Mouse (Mus musculus) adrenal gland, postnatal 14 days (tissue): Measurements from ENCODE around the gene Adam19. TPM values are rescaled to one million over a fixed set of nuclear protein-coding genes. Genes with fewer than 3 reads are reported as not detected.
"Not testable (repeated sequence)": the region's sequence is repeated elsewhere in the genome, so short reads cannot be mapped to it uniquely, and the experiment has no call there.

Experiments
- DNase-seq: peaks from one replicate; pipeline ENCODE4 v3.0.0; 2021; ENCODE audit warnings: mixed read lengths
- long read RNA-seq, 2 experiments: library from polyadenylated mRNA; stranded (forward); transcript quantifications; one replicate each; pipeline ENCODE4 v2.0.0; 2021
- total RNA-seq: library from RNA; stranded (reverse); gene quantifications from 2 replicates; pipeline ENCODE4 v1.2.3, GENCODE M21; 2021

Adam19 gene
- 10.7 and 13.2 TPM in 2 replicates for total RNA-seq
- long read RNA-seq, experiment 1, partial matches to known transcripts = 1 of 7 reads
- long read RNA-seq, experiment 1, other reads (novel, unspliced or antisense) = 6 of 7 reads
- long read RNA-seq, experiment 2, partial matches to known transcripts = 0 of 5 reads
- long read RNA-seq, experiment 2, other reads (novel, unspliced or antisense) = 5 of 5 reads

DNA sequence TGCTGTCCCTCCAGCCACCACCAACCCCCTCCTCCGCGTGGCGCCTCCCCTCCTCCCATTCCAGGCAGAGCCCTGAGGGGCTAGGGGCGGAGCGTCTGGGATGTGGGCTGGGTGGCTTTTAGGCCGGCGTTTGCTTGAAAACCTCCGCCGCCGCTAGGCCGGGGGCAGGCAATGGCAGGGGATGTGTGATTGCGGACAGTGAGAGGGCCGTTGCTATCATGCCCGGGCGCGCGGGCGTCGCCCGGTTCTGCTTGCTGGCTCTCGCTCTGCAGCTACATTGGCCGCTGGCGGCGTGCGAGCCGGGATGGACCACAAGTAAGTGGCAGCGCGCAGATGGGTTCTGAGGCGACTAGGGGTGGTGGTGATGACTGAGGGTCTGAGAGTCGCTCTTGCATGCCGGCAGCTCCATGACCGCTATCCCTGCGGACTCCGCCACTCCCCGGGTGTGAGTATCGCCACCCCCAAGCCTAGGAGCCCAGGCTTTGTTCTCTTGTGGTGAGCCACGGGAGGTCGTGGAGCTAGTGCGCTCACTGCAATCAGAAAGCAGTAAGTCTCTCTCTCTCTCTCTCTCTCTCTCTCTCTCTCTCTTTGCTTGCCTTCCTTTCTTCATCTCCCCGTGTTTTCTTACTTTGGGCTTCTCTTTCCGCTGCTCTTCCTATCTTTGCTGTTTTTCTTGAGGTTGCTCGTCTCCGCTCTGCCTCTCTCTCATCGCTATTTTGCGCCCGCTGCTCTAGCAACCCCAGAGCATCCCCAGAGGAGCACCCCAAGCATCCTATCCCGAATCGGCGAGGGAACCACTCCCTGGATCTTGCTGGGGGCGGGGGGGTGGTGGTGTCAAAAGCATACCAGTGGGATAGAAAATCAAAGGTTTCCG, at the start of gene Adam19:
Gene Adam19, plus strand, starts transcription at position 97 of the 874 bp plus-strand sequence.
- peak; percentile 73 for DNase-seq

DNA sequence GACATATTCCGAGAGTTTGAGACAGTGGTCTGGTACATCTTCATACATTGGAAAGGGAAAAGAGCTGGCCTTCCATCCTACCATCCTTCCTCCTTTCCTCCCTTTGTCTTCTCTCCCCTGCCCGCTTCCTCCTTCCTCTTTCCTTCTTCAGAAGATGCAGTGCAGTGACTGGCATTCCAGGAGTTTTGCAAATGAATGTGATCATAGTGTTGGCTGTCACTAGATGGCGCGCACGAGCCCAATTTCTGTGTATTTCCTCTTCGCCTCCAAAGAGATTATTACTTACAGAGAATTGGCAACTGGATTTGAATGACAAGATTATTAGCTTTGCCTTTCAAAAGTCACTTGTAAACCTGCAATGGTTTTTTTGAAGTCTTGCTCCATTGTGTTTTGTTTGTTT, 39.7 kb upstream of the Adam19 start:
- DNase-seq = peak; percentile 76

DNA sequence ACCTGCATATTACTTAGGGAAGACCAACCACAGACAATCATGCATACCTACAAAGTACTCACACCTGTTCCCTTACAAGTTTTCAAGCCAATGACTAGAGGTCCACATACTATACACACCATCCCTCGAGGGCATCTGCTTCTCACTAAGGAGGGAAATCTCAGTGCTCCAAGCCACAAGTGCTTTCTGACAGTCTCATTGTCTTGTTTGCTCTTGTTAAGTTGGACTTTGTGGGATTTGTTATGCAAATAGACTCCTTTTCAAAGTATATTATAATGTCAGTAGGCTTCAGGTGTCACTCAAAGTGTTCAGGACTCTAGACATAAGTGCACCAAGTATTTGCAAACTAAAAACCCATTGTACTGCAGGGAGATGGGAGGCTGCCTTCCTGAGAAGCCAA, 35.5 kb upstream of the Adam19 start:
- no peak for DNase-seq

DNA sequence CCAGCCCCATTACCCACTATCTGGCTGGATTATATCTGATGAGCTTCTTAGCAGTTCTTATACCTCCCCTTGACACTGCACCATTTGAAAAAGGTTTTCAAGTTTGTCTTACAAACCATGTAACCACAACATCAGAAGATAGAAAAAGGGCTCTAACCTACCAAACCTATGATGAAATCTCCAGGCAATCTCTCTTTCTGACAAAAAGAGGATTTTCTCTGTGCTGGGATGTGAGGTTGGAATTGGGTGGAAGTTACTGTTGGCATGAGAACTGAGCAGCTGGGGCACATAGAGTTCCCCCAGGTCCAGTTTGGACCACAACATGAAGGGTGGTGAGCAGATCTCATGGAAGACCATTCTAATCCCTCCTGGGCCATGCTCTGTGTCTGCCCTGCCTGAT, 33.9 kb upstream of the Adam19 start:
- no peak for DNase-seq

DNA sequence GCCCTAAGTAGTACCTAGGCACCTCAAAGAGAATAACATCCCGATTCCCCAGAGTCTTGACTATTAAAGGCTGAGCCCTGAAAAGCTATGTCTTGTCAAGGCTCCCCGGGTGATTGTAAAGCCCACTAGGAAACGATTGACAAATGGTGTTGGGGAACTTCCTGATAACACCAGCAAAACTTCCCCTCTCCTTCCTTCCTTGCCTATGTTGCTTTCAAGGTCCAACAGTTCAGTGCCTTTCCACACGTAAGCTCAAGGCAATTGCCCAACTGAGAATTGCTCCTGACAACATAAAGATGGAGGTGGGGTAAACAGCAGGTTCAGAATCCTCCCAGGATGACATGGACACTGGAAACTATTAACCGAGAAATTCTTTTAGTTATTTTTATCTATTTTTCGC, 32.8 kb upstream of the Adam19 start:
- DNase-seq = no peak

DNA sequence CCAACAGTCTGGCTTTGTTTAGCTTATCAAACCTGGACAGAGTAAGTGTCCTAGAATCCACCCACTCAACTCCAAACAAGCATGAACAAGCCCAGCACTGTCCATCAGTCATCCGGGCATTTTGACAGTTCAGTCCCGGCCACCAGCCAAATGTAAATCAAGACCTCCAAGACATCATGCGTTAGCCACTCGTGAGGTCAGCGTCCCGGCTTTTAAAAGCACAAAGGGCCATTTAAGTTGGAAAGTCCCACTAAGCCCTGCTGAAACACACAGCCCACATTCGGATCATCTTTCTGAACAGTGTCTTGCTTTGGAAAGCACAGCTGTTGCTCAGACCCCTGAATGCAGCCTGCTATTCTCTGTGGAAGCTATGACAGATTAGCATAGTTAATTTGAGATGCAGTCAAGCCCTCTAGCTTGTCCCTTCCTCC, 29.8 kb upstream of the Adam19 start:
- peak; percentile 37 for DNase-seq

DNA sequence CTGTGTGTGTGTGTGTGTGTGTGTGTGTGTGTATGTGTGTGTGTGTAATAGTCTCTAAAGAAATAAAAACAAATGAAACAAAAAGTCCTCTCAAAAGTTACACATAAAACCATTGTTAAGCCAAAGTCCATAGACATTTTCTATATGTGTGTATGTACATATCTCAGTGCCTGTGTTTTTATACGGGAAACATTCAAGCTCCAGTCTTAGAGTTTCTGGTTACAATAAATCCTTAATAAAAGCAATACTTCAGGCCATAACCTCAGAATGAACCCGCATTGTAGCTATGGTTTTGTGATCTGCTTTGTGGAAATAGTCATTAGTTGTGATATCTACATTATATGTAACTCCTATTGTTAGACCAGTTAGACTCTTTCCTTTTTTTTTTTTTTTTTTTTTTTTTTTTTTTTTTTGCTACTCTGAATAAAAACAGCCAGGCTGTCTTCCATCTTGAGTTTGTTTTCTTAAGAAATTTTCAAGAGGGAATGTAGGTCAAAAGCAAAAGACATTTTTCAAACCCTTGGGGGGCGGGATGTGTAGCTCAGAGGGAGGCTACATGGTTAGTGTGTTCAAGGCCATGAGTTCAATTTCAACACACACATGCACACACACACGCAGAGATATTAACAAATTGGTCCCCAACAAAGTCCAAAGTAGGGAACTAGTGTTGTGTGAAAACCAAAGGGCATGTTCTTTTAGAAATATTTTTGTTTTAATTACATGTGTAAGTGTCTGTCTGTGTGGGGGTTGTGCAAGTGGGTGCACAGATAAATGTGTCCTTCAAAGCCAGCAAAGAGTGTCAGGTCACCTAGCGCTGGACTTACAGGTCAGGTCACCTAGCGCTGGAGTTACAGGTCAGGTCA, 27.6 kb upstream of the Adam19 start:
- DNase-seq = no peak

DNA sequence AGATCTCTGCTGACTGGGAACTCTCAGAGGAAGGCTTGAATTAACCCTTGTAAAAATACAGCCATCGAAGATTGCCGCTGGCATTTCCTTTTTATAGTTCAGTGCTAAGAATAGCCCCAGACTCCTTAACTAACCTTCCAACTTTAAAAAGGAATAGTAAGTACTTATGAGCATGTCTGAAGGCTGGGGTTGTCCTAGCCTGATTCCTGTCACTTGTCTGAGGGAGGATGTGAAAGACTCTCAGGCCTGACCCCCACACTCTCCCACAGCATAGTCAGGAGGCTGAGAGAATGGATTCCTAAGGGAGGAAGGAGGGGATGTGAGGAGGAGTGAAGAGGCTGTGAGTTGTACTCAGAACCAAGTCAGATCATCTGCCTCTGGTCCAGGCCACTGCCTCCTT, 26.3 kb upstream of the Adam19 start:
- no peak for DNase-seq

DNA sequence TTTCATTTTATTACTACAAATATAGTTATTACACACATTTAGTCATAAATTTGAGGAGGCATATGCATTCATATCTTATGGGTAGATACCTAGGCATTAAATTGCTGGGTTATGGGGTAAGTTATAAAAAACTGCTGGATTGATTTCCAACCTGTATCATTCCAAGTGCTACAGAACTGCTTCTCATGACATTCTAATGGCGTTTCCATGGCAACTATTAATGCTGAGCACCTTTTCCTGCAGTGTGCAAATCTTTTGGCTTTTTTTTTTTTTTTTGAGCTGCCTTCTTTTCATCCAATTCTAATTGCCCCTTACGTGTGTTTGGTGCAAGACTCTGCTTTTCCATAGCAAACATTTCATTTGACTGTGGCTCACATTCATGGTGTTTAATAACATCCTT, 25.8 kb upstream of the Adam19 start:
- no peak for DNase-seq

DNA sequence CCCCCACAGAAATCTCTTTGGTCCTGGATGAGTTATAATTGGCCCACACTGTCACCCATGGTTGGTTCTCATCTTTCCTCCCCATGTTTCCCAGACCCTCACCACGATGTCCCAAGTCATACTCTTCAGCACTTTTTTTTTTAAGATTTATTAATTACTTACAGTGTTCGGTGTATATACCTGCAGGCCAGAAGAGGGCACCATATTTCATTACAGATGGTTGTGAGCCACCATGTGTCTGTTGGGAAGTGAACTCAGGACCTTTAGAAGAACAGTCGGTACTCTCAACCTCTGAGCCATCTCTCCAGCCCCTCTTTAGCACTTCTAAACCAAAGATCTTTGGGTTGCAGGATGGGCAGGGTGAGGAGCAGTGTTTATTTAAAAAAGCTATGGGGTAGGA, 24.3 kb upstream of the Adam19 start:
- no peak for DNase-seq

DNA sequence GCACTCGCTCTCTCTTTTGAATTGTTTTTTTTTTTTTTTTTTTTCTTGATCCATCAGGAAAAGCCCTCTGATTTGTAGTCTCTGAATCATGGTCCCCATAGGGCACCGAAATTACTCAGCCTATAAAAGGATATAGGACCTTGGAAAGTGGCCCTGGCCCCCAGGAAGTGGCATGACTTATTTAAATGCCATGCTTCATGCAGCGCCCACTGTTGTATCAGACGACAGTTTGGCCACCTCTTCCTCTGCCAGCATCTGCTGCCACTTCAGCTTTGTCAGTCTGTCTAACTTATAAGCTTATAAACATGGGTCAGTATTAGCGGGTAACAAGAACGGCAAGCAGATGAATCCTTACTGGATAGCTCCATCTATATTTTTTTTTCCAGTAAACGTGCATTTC, 22.8 kb upstream of the Adam19 start:
- DNase-seq = peak; percentile 63

DNA sequence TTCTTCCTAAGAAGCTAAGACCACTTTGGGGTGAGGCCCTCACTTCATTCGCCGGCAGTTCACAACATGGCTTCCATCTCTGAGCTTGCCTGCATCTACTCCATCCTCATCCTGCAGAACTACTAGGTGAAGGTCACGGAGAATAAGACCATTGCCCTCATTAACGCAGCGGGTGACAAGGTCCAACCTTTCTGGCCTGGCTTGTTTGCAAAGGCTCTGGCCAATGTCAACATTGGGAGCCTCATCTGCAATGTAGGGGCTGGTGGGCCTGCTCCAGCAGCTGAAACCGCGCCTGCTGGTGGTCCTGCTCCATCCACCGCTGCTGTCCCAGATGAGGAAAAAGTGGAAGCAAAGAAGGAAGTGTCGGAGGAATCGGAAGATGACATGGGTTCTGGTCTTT, 19.4 kb upstream of the Adam19 start:
- no peak for DNase-seq

DNA sequence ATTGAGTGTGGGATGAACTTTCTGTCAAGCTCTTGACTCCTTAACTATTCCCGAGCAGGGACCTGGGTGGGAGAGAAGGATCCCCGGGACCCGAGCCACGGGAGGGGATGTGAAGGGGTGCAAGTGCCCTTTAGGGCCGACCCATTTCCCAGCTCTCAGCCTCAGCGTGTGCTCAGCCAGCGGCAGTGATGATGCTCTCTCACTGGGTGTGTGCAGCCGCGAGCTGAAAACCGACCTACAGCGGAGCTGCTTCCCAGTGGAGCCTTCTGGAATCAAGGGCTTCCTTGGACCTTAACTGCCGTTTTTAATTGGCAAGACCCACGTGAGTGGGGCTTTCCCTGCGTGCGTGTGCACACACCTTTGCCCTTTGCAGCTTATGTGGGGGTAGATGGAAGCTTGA, 16.9 kb upstream of the Adam19 start:
- DNase-seq = no peak

DNA sequence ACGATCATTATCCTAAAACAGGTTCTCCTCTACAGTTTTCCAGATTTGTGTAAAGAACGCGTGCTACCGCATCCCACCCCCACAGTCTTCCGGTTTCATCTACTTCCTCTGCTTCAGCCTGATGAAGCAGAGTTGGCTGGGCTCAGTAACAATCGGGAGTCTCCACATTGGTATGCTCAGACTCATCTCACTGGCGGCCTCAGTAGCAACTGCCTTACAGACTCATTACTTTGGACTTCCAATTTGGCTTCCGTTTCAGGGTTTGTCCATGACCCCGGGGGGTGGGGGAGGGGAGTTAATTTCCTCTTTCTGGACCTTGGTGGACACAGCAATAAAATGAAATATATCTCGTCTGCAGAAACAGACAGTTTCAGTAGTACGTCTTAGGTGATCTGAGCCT, 16.5 kb upstream of the Adam19 start:
- DNase-seq = peak; percentile 82

DNA sequence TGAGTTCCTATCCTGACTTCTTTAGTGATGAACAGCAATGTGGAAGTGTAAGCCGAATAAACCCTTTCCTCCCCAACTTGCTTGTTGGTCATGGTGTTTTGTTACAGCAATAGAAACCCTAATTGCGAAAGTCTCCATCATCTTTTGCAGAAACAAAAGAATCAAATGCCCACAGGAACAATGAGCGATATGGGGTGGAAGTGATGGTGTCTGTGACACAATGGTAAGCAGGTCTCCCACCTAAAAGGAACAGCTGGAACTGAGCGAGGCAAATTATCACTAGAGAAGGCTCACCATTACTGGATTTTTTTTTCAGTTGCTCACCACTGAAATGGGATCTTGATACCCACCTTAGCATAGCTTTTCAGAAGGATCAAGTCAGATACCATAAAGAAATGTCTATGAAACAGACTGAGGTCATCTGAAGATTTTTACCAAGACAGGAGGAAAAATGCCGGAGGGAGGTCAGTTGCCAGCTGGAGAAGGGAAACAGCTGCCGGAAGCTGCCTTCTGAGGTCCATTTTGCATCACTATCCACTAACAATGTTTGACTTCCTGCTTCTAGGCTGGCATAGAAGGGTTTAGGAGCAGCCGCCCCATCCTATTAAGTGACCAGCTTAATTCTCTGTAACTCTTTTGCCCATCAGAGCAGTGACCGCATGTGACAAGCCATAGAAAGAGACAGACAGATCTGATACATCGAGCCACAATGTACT, 14.8 kb upstream of the Adam19 start:
- no peak for DNase-seq

DNA sequence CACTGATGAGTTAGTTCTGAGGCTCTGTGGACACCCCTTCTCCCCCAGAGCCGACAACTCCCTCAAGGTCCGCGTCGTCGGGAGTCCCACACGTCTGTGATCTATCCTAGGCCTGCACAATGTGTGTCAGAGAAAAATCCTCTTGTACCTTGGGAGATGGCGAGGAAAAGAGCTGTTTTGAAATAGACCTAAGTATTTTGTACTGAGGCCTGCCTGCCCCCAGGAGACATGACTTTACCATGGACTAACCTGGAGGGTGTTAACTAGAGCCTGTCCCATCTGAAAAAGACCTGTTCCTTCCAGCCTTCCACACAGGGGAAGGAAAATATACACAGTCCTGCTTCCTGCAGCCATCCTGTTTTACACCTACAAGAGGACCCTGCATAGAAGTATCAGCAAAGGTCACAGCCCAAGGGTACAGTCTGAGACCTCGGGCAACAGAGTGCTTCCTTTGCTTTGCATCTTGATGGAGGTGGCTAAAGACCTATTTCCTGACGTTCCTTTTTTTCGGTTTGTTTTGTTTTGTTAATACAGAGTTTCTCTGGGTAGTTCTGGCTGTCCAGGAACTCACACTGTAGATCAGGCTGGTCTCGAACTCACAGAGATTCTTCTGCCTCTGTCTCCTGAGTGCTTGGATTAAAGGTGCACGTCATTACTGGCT, 14.1 kb upstream of the Adam19 start:
- DNase-seq = no peak

DNA sequence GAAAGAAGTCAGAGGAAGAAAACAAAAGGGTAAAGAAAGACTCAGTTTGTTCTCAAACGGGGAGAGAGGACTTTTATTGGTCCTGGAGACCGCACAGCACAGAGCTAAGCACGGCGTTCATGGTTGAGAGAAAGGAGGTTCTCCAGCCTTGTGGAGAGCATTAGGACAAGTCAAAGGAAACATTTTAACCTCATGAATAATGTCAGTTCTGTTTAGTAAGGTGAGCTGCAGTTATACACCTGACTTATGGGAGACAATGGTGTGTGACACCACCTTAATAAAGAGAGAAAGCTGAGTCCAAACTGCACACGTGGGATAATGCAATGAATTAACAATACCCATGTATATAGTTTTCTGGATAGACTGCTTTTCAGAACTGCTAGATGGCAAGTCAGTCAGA, 11.0 kb upstream of the Adam19 start:
- DNase-seq = no peak

DNA sequence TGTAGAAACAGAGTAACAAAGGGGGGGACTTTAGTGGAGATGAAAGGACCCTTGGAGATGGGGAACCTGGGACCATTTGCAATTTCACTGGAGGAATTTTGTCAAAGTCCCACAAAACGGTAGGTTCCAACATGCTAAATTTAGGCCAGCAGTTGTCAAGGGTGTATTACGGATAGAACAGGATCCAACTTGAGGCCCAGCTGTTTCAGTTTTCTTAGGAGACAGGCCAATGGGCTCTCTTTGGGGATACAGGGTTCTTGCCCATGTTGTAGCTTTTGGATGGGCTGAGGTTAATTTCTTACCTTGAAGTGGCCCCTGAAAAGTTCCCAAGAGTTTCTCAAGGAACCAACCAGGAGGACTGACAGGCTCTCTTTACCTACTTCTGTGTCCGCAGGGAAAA, 8.5 kb upstream of the Adam19 start:
- no peak for DNase-seq

DNA sequence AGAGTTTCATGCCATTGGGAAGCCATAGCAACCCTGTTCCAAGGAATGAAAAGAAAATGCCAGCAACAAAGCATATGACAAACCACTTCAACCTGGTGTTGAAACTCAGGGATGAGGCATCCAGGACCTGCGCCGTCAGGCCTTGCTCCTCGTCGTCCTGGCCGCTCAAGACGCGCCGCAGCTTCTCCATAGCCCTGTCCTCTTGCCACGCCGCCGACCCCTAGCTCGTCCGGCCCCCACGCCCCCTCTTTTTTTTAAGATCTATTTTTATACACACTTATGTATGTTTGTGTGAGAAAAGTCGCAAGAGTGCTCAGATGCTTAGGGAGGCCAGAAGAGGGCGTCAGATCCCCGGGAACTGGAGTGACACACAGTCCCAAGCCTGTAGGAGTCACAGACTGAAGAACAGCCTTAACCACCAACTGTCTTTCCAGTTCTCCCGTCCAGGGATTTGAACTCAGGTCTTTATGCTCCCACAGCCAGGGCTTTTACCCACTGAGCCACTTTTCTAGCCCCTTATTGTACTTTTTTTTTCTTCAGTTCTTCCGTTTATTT, 3.6 kb upstream of the Adam19 start, which contains the start of gene Gm12166:
Gene Gm12166, minus strand, starts transcription at position 217 of the 555 bp plus-strand sequence.
- peak; percentile 82 for DNase-seq

DNA sequence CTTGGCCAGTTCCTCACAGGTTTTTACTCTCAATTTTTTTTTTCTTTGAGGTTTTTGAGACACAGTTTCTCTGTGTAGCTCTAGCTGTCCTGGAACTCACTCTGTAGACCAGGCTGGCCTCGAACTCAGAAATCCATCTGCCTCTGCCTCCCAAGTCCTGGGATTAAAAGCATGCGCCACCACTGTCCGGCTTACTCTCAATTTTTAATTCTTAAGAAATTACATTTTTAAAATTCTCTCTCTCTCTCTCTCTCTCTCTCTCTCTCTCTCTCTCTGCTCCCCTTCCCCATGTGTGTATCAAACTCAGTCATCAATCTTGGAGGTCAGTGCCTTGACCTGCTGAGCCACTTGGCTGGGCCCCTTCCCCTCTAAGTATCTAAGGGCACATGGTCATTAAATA, 2.3 kb upstream of the Adam19 start:
- not testable (repeated sequence) for DNase-seq

DNA sequence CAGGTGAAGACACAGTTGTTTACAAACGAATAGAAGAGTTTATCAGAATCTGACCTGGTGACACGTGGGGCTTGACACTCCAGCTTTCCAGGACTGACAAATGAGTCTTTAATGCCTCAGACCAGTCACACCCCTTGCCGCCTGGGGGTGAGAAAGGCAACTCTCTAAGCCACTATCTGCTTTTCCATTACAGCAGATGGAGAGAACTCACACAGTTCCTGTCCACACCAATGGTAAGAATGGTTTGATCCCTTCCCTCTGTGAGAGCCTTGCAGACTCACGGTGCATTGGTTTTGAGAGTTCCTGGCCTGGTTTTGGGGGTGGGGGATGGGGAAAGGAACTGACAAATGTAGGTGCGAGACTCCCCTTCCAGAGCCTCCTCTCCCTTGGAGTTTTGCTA, 1.5 kb upstream of the Adam19 start:
- no peak for DNase-seq
